Mouse (Mus musculus): Measurements from ENCODE around the gene Lgr4. TPM values are rescaled to one million over a fixed set of nuclear protein-coding genes. Genes with fewer than 3 reads are reported as not detected.

Lgr4 gene
- polyA plus RNA-seq, 1 experiment from 2014 or later, result 14.0 TPM

GRCm38 (mm10) chr2:110012184-110012725, 94.8 kb downstream of the Lgr4 start:
- Histone ChIP-seq H3K4me1 (ENCODE audit: control insufficient read depth, insufficient read depth, low read length) (no peaks in the 10 kb centered on the region), H3K36me3 (ENCODE audit: control insufficient read depth, insufficient read depth, low read length) (peaks cover 7% of the 10 kb centered on the region), H3K4me2 (no peak overlapping the region), H3K27ac (ENCODE audit: low read depth, low read length) (no peak overlapping the region), H3K4me3 (ENCODE audit: low read depth, low read length) (no peak overlapping the region), H3K9ac (ENCODE audit: low read depth, low read length) (no peak overlapping the region), H3K27me3 (ENCODE audit: control insufficient read depth, insufficient read depth, low read length) (no peaks in the 10 kb centered on the region), H3K9me3 (replicated peaks; ENCODE audit: control insufficient read depth, low read length) (no peaks in the 10 kb centered on the region)
- WGBS (ENCODE audit: insufficient replicate concordance), result 88% methylated on average over 13 of the region's 13 CpGs
- ATAC-seq (replicated peaks; ENCODE audit: insufficient number of reproducible peaks, low FRiP score, low TSS enrichment), result no peak

- peaks cover 10% of the 10 kb centered on the region for H3K4me1 ChIP-seq (ENCODE audit: control insufficient read depth, insufficient read depth, low read length)
- H3K27ac ChIP-seq (ENCODE audit: low read depth, low read length), result no peak overlapping the region
- no peak for ATAC-seq (replicated peaks; ENCODE audit: insufficient number of reproducible peaks, low FRiP score, low TSS enrichment)
- no peaks in the 10 kb centered on the region for H3K9me3 ChIP-seq (replicated peaks; ENCODE audit: control insufficient read depth, low read length)
- peak overlapping the region; percentile 87 for H3K4me2 ChIP-seq
- H3K27me3 ChIP-seq (ENCODE audit: control insufficient read depth, insufficient read depth, low read length), result no peaks in the 10 kb centered on the region
- H3K4me3 ChIP-seq (ENCODE audit: low read depth, low read length), result peak overlapping the region; percentile 87
- H3K36me3 ChIP-seq (ENCODE audit: control insufficient read depth, insufficient read depth, low read length), result peaks cover 2% of the 10 kb centered on the region; the same call in 1 of the 2 replicates
- 40% methylated on average over 7 of the region's 7 CpGs for WGBS (ENCODE audit: insufficient replicate concordance)
- no peak overlapping the region for H3K9ac ChIP-seq (ENCODE audit: low read depth, low read length)
These were observed 99.6 kb downstream of the Lgr4 start for GRCm38 (mm10) chr2:110017087-110017486.

DNA sequence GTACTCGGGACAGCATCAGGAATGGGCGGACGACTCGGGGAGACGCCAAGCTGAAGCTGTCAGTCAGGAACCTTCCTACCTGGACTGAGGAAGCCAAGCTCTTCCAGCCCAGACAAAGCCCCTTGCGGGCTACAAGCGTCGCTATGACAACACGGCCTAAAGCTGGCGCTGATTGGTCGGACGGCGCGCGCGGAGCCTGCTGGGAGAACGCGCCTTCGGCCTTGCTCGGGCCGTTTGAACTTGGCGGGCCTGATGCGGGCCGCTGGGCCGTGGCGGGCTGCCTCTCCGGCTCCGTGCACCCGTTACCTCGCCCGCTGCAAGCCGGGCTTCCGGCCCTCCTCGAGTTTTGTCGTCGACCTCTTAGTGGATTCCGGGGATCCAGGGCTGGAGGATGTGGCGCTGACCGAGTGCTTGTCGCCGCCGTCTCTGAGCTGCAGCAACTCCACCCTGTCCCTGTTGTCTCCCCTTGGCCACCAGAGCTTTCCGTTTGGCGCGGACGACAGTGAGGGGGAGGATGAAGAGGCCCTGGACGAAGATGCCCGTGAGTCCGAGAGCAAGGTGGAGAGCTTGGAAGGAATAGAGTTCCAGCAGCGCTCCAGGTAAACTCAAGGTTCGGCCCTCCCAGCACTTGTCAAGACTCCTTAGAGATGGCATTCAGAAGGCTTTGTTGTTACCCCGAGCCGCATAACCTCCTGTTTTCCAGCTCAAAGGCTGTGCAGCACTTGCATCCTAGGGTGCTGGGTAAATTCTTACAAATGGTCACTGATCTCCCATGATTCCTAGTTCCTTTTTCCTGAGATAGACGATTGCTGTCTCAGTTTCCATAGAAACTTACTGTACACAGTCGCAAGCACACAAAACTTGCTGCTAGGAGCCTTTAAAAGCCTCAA, 100.4 kb downstream of the Lgr4 start, which contains the start of gene Ccdc34:
Gene Ccdc34, plus strand, starts transcription at position 202 of the 890 bp plus-strand sequence.
- 0 out of 2 replicates have a peak, but pooled peaks cover 5% of the 10 kb centered on the region for H3K36me3 ChIP-seq (ENCODE audit: control insufficient read depth, insufficient read depth, low read length)
- H3K9me3 ChIP-seq (replicated peaks; ENCODE audit: control insufficient read depth, low read length), result no peaks in the 10 kb centered on the region
- WGBS (ENCODE audit: insufficient replicate concordance), result under 1% methylated on average over 55 of the region's 55 CpGs
- H3K4me3 ChIP-seq (ENCODE audit: low read depth, low read length), result peak within 1 kb of the TSS; percentile 87
- peak within 1 kb of the TSS; percentile 82 for H3K27ac ChIP-seq (ENCODE audit: low read depth, low read length)
- H3K9ac ChIP-seq (ENCODE audit: low read depth, low read length), result peak within 1 kb of the TSS; percentile 92
- peak within 1 kb of the TSS; percentile 87 for H3K4me2 ChIP-seq
- H3K27me3 ChIP-seq (ENCODE audit: control insufficient read depth, insufficient read depth, low read length), result no peaks in the 10 kb centered on the region
- peaks cover 10% of the 10 kb centered on the region for H3K4me1 ChIP-seq (ENCODE audit: control insufficient read depth, insufficient read depth, low read length)
- ATAC-seq (replicated peaks; ENCODE audit: insufficient number of reproducible peaks, low FRiP score, low TSS enrichment), result peak; percentile 99

GRCm38 (mm10) chr2:110019656-110020055, 102.2 kb downstream of the Lgr4 start:
- no peak for ATAC-seq (replicated peaks; ENCODE audit: insufficient number of reproducible peaks, low FRiP score, low TSS enrichment)
- Histone ChIP-seq H3K9me3 (replicated peaks; ENCODE audit: control insufficient read depth, low read length) (no peaks in the 10 kb centered on the region), H3K36me3 (ENCODE audit: control insufficient read depth, insufficient read depth, low read length) (peaks cover 8% of the 10 kb centered on the region; the same call in 1 of the 2 replicates), H3K4me2 (no peak overlapping the region), H3K4me3 (ENCODE audit: low read depth, low read length) (no peak overlapping the region), H3K9ac (ENCODE audit: low read depth, low read length) (no peak overlapping the region), H3K4me1 (ENCODE audit: control insufficient read depth, insufficient read depth, low read length) (peaks cover 10% of the 10 kb centered on the region), H3K27me3 (ENCODE audit: control insufficient read depth, insufficient read depth, low read length) (no peaks in the 10 kb centered on the region), H3K27ac (ENCODE audit: low read depth, low read length) (no peak overlapping the region)
- WGBS (ENCODE audit: insufficient replicate concordance), result 92% methylated on average over 4 of the region's 4 CpGs

- no peak for ATAC-seq (replicated peaks; ENCODE audit: insufficient number of reproducible peaks, low FRiP score, low TSS enrichment)
- H3K27ac ChIP-seq (ENCODE audit: low read depth, low read length), result no peak overlapping the region
- peaks cover 10% of the 10 kb centered on the region for H3K4me1 ChIP-seq (ENCODE audit: control insufficient read depth, insufficient read depth, low read length)
- no peaks in the 10 kb centered on the region for H3K27me3 ChIP-seq (ENCODE audit: control insufficient read depth, insufficient read depth, low read length)
- H3K9ac ChIP-seq (ENCODE audit: low read depth, low read length), result no peak overlapping the region
- H3K36me3 ChIP-seq (ENCODE audit: control insufficient read depth, insufficient read depth, low read length), result peaks cover 8% of the 10 kb centered on the region; the same call in 1 of the 2 replicates
- no peaks in the 10 kb centered on the region for H3K9me3 ChIP-seq (replicated peaks; ENCODE audit: control insufficient read depth, low read length)
- no peak overlapping the region for H3K4me2 ChIP-seq
- 90% methylated on average over 1 of the region's 1 CpGs for WGBS (ENCODE audit: insufficient replicate concordance)
- no peak overlapping the region for H3K4me3 ChIP-seq (ENCODE audit: low read depth, low read length)
These were observed 103.0 kb downstream of the Lgr4 start for GRCm38 (mm10) chr2:110020430-110020829.

- H3K27me3 ChIP-seq (ENCODE audit: control insufficient read depth, insufficient read depth, low read length), result no peaks in the 10 kb centered on the region
- 24% methylated on average over 4 of the region's 4 CpGs for WGBS (ENCODE audit: insufficient replicate concordance)
- H3K4me3 ChIP-seq (ENCODE audit: low read depth, low read length), result no peak overlapping the region
- H3K4me1 ChIP-seq (ENCODE audit: control insufficient read depth, insufficient read depth, low read length), result peaks cover 10% of the 10 kb centered on the region
- H3K27ac ChIP-seq (ENCODE audit: low read depth, low read length), result peak overlapping the region; percentile 46; the same call in 1 of the 2 replicates
- H3K36me3 ChIP-seq (ENCODE audit: control insufficient read depth, insufficient read depth, low read length), result no peaks in the 10 kb centered on the region
- no peak for ATAC-seq (replicated peaks; ENCODE audit: insufficient number of reproducible peaks, low FRiP score, low TSS enrichment)
- 0 out of 2 replicates have a peak overlapping the region, but pooled peaks have one; percentile 28 for H3K9ac ChIP-seq (ENCODE audit: low read depth, low read length)
- H3K4me2 ChIP-seq, result peak overlapping the region; percentile 29
- H3K9me3 ChIP-seq (replicated peaks; ENCODE audit: control insufficient read depth, low read length), result no peaks in the 10 kb centered on the region
These were observed 118.8 kb downstream of the Lgr4 start for GRCm38 (mm10) chr2:110036265-110036664.

DNA sequence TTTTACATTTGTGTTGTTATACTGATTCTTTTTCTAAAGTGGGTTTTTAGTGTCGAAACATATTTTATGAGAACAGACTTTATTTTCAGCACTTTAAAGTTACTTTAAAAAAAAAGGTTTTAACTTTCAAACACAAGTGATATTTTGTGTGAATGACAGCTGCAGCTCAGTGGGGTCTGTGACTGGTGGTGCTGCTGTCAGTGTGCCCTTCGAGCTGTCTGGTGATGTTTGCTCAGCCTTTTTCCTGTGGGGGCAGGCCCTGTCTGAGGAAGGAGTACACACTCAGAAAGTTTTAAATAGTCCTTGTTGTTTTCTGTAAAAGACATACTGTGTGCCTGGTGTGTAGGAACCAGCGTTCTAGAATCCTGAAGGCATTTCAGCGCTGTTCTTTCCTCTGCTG, 119.2 kb downstream of the Lgr4 start:
- peaks cover 10% of the 10 kb centered on the region for H3K4me1 ChIP-seq (ENCODE audit: control insufficient read depth, insufficient read depth, low read length)
- H3K27ac ChIP-seq (ENCODE audit: low read depth, low read length), result peak overlapping the region; percentile 67
- no peaks in the 10 kb centered on the region for H3K27me3 ChIP-seq (ENCODE audit: control insufficient read depth, insufficient read depth, low read length)
- H3K9me3 ChIP-seq (replicated peaks; ENCODE audit: control insufficient read depth, low read length), result no peaks in the 10 kb centered on the region
- H3K36me3 ChIP-seq (ENCODE audit: control insufficient read depth, insufficient read depth, low read length), result no peaks in the 10 kb centered on the region
- peak overlapping the region; percentile 12 for H3K4me2 ChIP-seq
- ATAC-seq (replicated peaks; ENCODE audit: insufficient number of reproducible peaks, low FRiP score, low TSS enrichment), result no peak
- H3K4me3 ChIP-seq (ENCODE audit: low read depth, low read length), result no peak overlapping the region
- WGBS (ENCODE audit: insufficient replicate concordance), result 50% methylated on average over 4 of the region's 4 CpGs
- H3K9ac ChIP-seq (ENCODE audit: low read depth, low read length), result no peak overlapping the region

GRCm38 (mm10) chr2:110037221-110037620, 119.8 kb downstream of the Lgr4 start:
- Histone ChIP-seq H3K4me2 (peak overlapping the region; percentile 12), H3K27ac (ENCODE audit: low read depth, low read length) (peak overlapping the region; percentile 67), H3K36me3 (ENCODE audit: control insufficient read depth, insufficient read depth, low read length) (no peaks in the 10 kb centered on the region), H3K9ac (ENCODE audit: low read depth, low read length) (no peak overlapping the region), H3K27me3 (ENCODE audit: control insufficient read depth, insufficient read depth, low read length) (no peaks in the 10 kb centered on the region), H3K9me3 (replicated peaks; ENCODE audit: control insufficient read depth, low read length) (no peaks in the 10 kb centered on the region), H3K4me3 (ENCODE audit: low read depth, low read length) (no peak overlapping the region), H3K4me1 (ENCODE audit: control insufficient read depth, insufficient read depth, low read length) (peaks cover 10% of the 10 kb centered on the region)
- ATAC-seq (replicated peaks; ENCODE audit: insufficient number of reproducible peaks, low FRiP score, low TSS enrichment), result no peak
- 48% methylated on average over 2 of the region's 2 CpGs for WGBS (ENCODE audit: insufficient replicate concordance)

Data from heart, embryonic 11.5 days (tissue).